Mouse (Mus musculus): ENCODE measurements around the gene Acap1.

Acap1 gene

DNA sequence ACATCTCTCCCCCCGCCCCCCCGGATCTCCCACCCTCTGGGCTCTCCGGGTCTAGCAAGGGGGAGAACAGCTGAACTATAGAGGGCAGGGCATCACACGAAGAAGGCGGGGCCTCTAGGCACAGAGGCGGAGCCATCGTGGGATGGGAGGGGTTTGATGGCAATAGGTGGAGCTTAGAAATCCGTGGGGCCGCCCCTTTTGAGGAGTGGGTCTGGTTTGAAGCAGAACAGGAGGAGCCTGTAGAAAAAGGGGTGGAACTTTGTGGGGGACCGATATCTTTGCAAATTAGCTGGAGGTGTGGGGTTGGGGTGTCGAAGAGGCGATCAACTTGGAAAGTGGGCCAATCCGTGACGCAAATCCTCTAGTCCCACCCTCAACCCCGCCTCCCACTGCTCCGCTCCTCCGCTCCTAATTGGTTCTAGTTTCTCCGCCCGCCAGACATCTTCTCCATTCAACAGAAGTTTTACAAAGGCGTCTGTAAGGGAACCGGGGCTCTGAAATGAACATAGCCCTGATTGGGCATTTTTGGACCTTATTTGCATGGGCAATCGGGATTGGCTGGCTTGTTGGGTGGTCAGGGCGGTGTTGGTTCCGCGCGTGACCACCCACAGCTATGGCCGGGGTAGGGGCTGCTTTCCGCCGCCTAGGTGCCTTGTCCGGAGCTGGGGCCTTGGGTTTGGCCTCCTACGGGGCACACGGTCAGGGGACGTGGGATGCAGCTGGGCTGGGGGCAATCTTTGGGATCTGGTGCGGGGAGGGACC lies 57.2 kb downstream of the Acap1 start, which contains the start of gene Tmem256:
TSS of gene Tmem256 (plus strand) at position 563 of the 762 bp plus-strand sequence.
- DNase-seq (ENCODE audit: low spot score): peak; percentile 96

DNA sequence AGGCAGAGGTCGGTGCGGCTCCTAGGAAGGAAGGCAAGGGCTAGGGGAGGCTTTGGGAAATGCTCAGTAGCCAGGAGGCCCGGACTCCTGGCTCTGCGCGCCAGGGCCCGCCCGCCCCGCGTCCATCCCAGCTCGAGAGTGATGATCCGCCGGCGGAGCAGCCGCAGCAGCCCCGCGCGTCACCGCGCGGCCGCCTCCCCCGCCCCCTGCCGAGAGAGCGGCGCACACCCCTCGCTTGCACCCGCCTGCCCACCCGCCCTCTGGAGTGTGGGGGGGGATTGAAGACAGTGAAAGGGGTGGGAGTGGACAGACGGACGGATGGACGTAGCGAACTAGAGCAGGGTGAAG lies 57.8 kb downstream of the Acap1 start, which contains the start of gene Nlgn2:
TSS of gene Nlgn2 (minus strand) at position 181 of the 348 bp plus-strand sequence.
- no peak for DNase-seq (ENCODE audit: low spot score)

DNA sequence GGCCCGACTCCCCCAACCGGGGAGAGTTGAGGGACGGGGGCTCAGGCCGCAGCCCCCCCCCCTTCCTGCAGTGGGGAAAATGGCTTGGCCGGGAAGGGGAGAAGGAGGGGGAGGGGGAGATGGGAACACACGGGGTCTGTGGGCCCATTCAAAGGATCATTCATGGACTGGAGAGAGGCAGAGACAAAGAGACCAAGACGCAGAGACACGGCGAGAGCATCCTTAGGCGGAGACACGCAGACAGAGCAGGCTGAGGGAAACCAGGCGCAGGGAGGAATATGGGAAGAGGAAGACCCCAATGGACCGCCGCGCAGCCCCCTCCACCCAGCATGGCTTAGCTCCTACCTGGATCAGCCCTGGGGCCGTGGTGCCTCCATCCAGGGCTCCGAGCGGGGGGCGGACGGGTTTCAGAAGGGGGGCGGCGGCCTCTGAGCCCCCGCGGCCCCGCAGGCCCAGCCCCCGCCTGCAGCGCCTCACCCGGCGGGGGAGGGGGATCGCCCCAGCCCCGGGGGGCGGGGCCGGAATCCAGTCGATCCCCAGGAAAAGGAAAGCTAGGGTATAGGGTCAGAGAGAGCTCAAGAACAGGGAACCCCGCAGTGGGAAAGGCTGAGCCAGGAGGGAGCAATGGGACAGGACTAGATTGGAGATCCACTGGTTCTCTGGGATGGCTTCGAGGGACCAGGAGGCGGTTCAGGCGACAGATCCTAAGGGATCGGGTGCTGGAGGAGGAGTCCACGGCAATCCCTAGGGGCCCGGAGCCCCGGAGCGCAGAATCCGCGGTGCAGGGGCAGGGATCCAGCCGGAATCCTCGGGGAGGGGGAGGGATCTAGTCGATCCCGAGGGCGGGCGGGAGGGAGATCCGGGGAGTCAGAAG lies 58.4 kb downstream of the Acap1 start:
- peak; percentile 70 for DNase-seq (ENCODE audit: low spot score)

DNA sequence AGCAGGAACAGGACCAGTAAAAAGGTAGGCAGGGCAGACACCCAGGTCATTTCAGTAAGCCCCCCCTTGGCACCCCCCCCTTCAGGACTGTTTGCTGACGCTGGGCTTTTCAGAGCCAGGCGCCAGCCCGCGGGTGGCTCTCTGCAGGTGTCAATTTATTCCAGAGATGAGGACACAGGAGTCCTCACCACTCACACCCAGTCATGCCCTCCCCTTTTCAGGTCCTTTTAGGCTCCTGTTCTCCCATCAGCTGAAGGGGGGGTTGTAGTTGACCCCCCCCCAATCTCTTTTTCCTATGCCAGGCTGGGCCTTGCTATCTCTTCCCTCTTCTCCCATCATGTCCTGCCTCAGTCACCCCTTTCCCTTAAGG lies 59.4 kb downstream of the Acap1 start:
- DNase-seq (ENCODE audit: low spot score): no peak

DNA sequence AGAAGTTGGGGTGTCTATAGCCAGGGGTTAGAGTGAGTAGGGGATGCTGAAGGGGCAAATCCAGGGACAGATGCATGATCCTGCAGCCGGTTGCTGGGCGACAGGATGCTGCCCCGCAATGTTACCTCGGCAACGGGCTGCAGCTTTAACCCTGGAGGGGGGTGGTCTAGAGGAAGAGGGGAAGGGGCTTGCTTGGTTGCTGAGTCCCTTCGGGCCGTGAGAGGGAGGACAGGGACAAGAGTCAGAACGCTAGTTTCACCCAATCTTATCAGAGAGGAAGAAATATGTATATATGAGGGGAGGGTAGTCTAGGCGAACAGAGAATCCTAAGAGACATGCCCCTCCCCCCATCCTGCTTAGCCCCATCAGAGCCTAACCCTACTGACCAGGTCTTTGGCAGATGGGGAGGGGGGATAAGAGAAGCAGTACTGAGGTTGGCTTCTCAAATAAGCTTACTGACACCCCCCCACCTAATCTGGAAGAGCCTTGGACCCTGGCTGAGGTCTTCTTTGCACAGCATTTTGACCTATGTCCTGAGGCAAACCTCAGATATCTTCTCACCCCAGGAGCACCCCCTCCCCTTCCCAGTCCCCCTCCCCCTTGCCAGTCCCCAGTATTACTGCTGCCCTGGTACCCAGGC lies 59.9 kb downstream of the Acap1 start:
- DNase-seq (ENCODE audit: low spot score): no peak

DNA sequence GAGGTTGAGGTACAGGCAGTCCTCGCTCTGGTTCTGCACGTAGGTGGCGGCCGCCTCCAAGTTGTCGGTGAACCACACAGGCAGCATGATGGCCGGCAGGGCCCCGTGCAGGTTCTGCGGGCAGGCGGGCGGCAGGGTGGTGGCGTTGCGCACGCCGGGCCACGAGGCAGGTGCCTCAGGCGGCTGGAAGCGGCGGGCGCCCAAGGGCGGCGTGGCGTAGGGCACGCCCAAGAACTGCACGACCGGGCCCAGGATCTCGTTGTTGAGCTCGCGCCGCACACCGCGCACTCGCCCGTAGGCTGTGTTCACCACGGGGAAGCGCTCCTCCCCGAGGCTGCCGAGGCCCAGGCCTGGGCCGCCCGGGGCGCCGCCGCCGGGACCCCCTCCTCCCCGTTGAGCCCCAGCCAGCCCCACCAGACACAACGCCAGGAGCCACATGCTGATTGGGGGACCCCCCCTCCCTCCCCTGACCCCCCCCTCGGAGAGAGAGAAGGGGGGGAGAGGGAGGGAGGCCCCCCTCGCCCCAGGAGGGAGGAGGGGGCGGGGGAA lies 61.3 kb downstream of the Acap1 start:
- DNase-seq (ENCODE audit: low spot score): peak; percentile 65

DNA sequence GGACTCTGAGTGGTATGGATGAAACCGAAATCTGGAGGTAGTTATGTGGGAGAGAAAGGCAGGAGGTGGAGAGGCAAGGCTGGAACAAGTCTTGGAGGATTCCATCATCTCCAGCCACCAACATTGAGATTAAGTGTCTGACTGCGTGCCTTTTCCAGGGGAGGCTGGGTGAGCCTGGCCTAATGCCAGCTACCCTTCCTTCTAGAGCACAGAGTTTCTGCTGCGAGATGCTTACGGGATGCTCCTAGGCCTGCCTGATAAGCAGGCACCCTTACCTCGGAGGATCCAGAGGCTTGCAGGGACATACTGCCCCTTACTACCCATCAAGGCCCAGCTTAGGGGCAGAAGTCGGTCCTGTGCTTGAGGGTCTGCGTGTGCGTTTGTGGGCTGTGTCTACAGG lies 61.8 kb downstream of the Acap1 start:
- DNase-seq (ENCODE audit: low spot score): no peak

Measured in testis, postnatal 10 days (tissue).